Mouse (Mus musculus): ENCODE data around the gene Olfr32. TPM values are rescaled to one million over a fixed set of nuclear protein-coding genes. Genes with fewer than 3 reads are reported as not detected.
"Not testable (repeated sequence)": the region's sequence is repeated elsewhere in the genome, so short reads cannot be mapped to it uniquely, and the experiment has no call there.

The Olfr32 gene
- not detected in 2 replicates for polyA plus RNA-seq (2014; fragmentation: Nextera tagmentation; extraction: Ambion mirVana)

- Histone ChIP-seq H3K9me3 (ENCODE audit: control insufficient read depth, low read length) (no peaks in the 10 kb centered on the region), H3K27me3 (ENCODE audit: control insufficient read depth, insufficient read depth, low read length) (no peaks in the 10 kb centered on the region), H3K4me1 (ENCODE audit: control insufficient read depth, insufficient read depth, low read length) (no peaks in the 10 kb centered on the region), H3K4me3 (ENCODE audit: low read depth, low read length) (no peak within 1 kb of the TSS), H3K4me2 (ENCODE audit: low read depth, severe bottlenecking) (no peak within 1 kb of the TSS), H3K36me3 (ENCODE audit: control insufficient read depth, insufficient read depth, low read length) (no peaks in the 10 kb centered on the region), H3K27ac (replicated peaks; ENCODE audit: low read depth, low read length) (no peak within 1 kb of the TSS), H3K9ac (ENCODE audit: low read length) (no peak within 1 kb of the TSS)
- ATAC-seq (ENCODE audit: insufficient number of reproducible peaks, low FRiP score, low TSS enrichment, low read depth) (no peak), DNase-seq (ENCODE audit: low spot score) (no peak)
These were observed at the start of gene Olfr32 for GRCm38 (mm10) chr2:90142196-90142595. Olfr32 (minus strand) TSS chr2:90142296.

- no CpG with 5 or more reads among the region's 5 CpGs for WGBS
- not testable (repeated sequence) for H3K9me3 ChIP-seq (ENCODE audit: control insufficient read depth, low read length); H3K4me3 ChIP-seq (ENCODE audit: low read depth, low read length); ATAC-seq (ENCODE audit: insufficient number of reproducible peaks, low FRiP score, low TSS enrichment, low read depth); H3K4me1 ChIP-seq (ENCODE audit: control insufficient read depth, insufficient read depth, low read length); H3K36me3 ChIP-seq (ENCODE audit: control insufficient read depth, insufficient read depth, low read length); H3K27me3 ChIP-seq (ENCODE audit: control insufficient read depth, insufficient read depth, low read length); H3K9ac ChIP-seq (ENCODE audit: low read length); DNase-seq (ENCODE audit: low spot score); H3K4me2 ChIP-seq (ENCODE audit: low read depth, severe bottlenecking); H3K27ac ChIP-seq (replicated peaks; ENCODE audit: low read depth, low read length)
These were observed 45.0 kb upstream of the Olfr32 start for GRCm38 (mm10) chr2:90187082-90187481.

GRCm38 (mm10) chr2:90186082-90186481 is 44.0 kb upstream of the Olfr32 start:
- not testable (repeated sequence) for DNase-seq (ENCODE audit: low spot score); H3K4me3 ChIP-seq (ENCODE audit: low read depth, low read length); H3K4me1 ChIP-seq (ENCODE audit: control insufficient read depth, insufficient read depth, low read length); H3K4me2 ChIP-seq (ENCODE audit: low read depth, severe bottlenecking); H3K9ac ChIP-seq (ENCODE audit: low read length); H3K27me3 ChIP-seq (ENCODE audit: control insufficient read depth, insufficient read depth, low read length); H3K27ac ChIP-seq (replicated peaks; ENCODE audit: low read depth, low read length); H3K9me3 ChIP-seq (ENCODE audit: control insufficient read depth, low read length); H3K36me3 ChIP-seq (ENCODE audit: control insufficient read depth, insufficient read depth, low read length); ATAC-seq (ENCODE audit: insufficient number of reproducible peaks, low FRiP score, low TSS enrichment, low read depth)
- WGBS: no CpG with 5 or more reads among the region's 4 CpGs

GRCm38 (mm10) chr2:90153916-90154315 is 11.8 kb upstream of the Olfr32 start:
- H3K4me3 ChIP-seq (ENCODE audit: low read depth, low read length): no peak overlapping the region
- 93% methylated on average over 9 of the region's 9 CpGs for WGBS

GRCm38 (mm10) chr2:90152991-90153390 is 10.9 kb upstream of the Olfr32 start, which contains the start of gene Olfr1270:
Olfr1270 (minus strand) TSS chr2:90153091.
- no peaks in the 10 kb centered on the region for H3K9me3 ChIP-seq (ENCODE audit: control insufficient read depth, low read length)

More at GRCm38 (mm10) chr2:90153916-90154315, 11.8 kb upstream of the Olfr32 start:
- Histone ChIP-seq H3K36me3 (ENCODE audit: control insufficient read depth, insufficient read depth, low read length) (no peaks in the 10 kb centered on the region), H3K9ac (ENCODE audit: low read length) (no peak overlapping the region), H3K4me2 (ENCODE audit: low read depth, severe bottlenecking) (no peak overlapping the region), H3K27ac (replicated peaks; ENCODE audit: low read depth, low read length) (no peak overlapping the region), H3K4me1 (ENCODE audit: control insufficient read depth, insufficient read depth, low read length) (no peaks in the 10 kb centered on the region), H3K9me3 (ENCODE audit: control insufficient read depth, low read length) (no peaks in the 10 kb centered on the region), H3K27me3 (ENCODE audit: control insufficient read depth, insufficient read depth, low read length) (no peaks in the 10 kb centered on the region)
- ATAC-seq (ENCODE audit: insufficient number of reproducible peaks, low FRiP score, low TSS enrichment, low read depth) (no peak), DNase-seq (ENCODE audit: low spot score) (no peak)

GRCm38 (mm10) chr2:90121312-90121711 is 20.8 kb downstream of the Olfr32 start, which contains the start of gene Olfr1269:
Olfr1269 (minus strand) TSS chr2:90121412.
- Histone ChIP-seq H3K4me2 (ENCODE audit: low read depth, severe bottlenecking) (no peak within 1 kb of the TSS), H3K27ac (replicated peaks; ENCODE audit: low read depth, low read length) (no peak within 1 kb of the TSS), H3K36me3 (ENCODE audit: control insufficient read depth, insufficient read depth, low read length) (no peaks in the 10 kb centered on the region), H3K4me3 (ENCODE audit: low read depth, low read length) (no peak within 1 kb of the TSS), H3K27me3 (ENCODE audit: control insufficient read depth, insufficient read depth, low read length) (no peaks in the 10 kb centered on the region), H3K9ac (ENCODE audit: low read length) (no peak within 1 kb of the TSS), H3K4me1 (ENCODE audit: control insufficient read depth, insufficient read depth, low read length) (no peaks in the 10 kb centered on the region), H3K9me3 (ENCODE audit: control insufficient read depth, low read length) (no peaks in the 10 kb centered on the region)
- 87% methylated on average over 1 of the region's 1 CpGs for WGBS
- ATAC-seq (ENCODE audit: insufficient number of reproducible peaks, low FRiP score, low TSS enrichment, low read depth): no peak
- DNase-seq (ENCODE audit: low spot score): no peak

More at GRCm38 (mm10) chr2:90152991-90153390, 10.9 kb upstream of the Olfr32 start, which contains the start of gene Olfr1270:
- H3K27me3 ChIP-seq (ENCODE audit: control insufficient read depth, insufficient read depth, low read length): no peaks in the 10 kb centered on the region
- H3K27ac ChIP-seq (replicated peaks; ENCODE audit: low read depth, low read length): no peak within 1 kb of the TSS
- 88% methylated on average over 3 of the region's 3 CpGs for WGBS
- DNase-seq (ENCODE audit: low spot score) (no peak), ATAC-seq (ENCODE audit: insufficient number of reproducible peaks, low FRiP score, low TSS enrichment, low read depth) (no peak)
- no peaks in the 10 kb centered on the region for H3K4me1 ChIP-seq (ENCODE audit: control insufficient read depth, insufficient read depth, low read length)
- no peak within 1 kb of the TSS for H3K4me2 ChIP-seq (ENCODE audit: low read depth, severe bottlenecking)
- no peaks in the 10 kb centered on the region for H3K36me3 ChIP-seq (ENCODE audit: control insufficient read depth, insufficient read depth, low read length)
- H3K9ac ChIP-seq (ENCODE audit: low read length): no peak within 1 kb of the TSS
- H3K4me3 ChIP-seq (ENCODE audit: low read depth, low read length): no peak within 1 kb of the TSS

Other genes starting within 250 kb of the Olfr32 start
- not detected in 2 replicates for gene Olfr1258, start 215.0 kb downstream of the Olfr32 start, polyA plus RNA-seq (2014; fragmentation: Nextera tagmentation; extraction: Ambion mirVana)
- gene Olfr1259, start 193.6 kb downstream of the Olfr32 start, polyA plus RNA-seq (2014; fragmentation: Nextera tagmentation; extraction: Ambion mirVana): not detected in 2 replicates
- gene Olfr1260, start 168.0 kb downstream of the Olfr32 start, polyA plus RNA-seq (2014; fragmentation: Nextera tagmentation; extraction: Ambion mirVana): not detected in 2 replicates
- not detected in 2 replicates for gene Olfr1261, start 151.1 kb downstream of the Olfr32 start, polyA plus RNA-seq (2014; fragmentation: Nextera tagmentation; extraction: Ambion mirVana)
- gene Olfr1262, start 142.2 kb downstream of the Olfr32 start, polyA plus RNA-seq (2014; fragmentation: Nextera tagmentation; extraction: Ambion mirVana): not detected in 2 replicates
- not detected in 2 replicates for gene Olfr1263, start 130.2 kb downstream of the Olfr32 start, polyA plus RNA-seq (2014; fragmentation: Nextera tagmentation; extraction: Ambion mirVana)
- gene Olfr1264, start 116.7 kb downstream of the Olfr32 start, polyA plus RNA-seq (2014; fragmentation: Nextera tagmentation; extraction: Ambion mirVana): not detected in 2 replicates
- gene Olfr1265, start 107.0 kb downstream of the Olfr32 start, polyA plus RNA-seq (2014; fragmentation: Nextera tagmentation; extraction: Ambion mirVana): not detected in 2 replicates
- gene Olfr140, start 78.7 kb downstream of the Olfr32 start, polyA plus RNA-seq (2014; fragmentation: Nextera tagmentation; extraction: Ambion mirVana): not detected in 2 replicates
- gene Olfr1269, start 20.9 kb downstream of the Olfr32 start, polyA plus RNA-seq (2014; fragmentation: Nextera tagmentation; extraction: Ambion mirVana): not detected in 2 replicates
- not detected in 2 replicates for gene Olfr1270, start 10.8 kb upstream of the Olfr32 start, polyA plus RNA-seq (2014; fragmentation: Nextera tagmentation; extraction: Ambion mirVana)
- not detected in 2 replicates for gene Olfr1506, start 82.2 kb upstream of the Olfr32 start, polyA plus RNA-seq (2014; fragmentation: Nextera tagmentation; extraction: Ambion mirVana)
- not detected in 2 replicates for gene Olfr142, start 115.3 kb upstream of the Olfr32 start, polyA plus RNA-seq (2014; fragmentation: Nextera tagmentation; extraction: Ambion mirVana)
- gene Olfr1271, start 128.7 kb upstream of the Olfr32 start, polyA plus RNA-seq (2014; fragmentation: Nextera tagmentation; extraction: Ambion mirVana): not detected in 2 replicates
- gene Olfr1272, start 150.5 kb upstream of the Olfr32 start, polyA plus RNA-seq (2014; fragmentation: Nextera tagmentation; extraction: Ambion mirVana): not detected in 2 replicates
- not detected in 2 replicates for gene Gm13769, start 179.9 kb upstream of the Olfr32 start, polyA plus RNA-seq (2014; fragmentation: Nextera tagmentation; extraction: Ambion mirVana)

Measured in limb, embryonic 11.5 days (tissue).